Mouse (Mus musculus) thymus, postnatal 10 days (tissue): ENCODE measurements at regions not wholly inside any gene's neighbourhood (a gene's known extent, or its start where the extent isn't known, plus 50 kb on each side); places are given as distances from the start of the nearest gene placed in this dataset.

Experiments
- DNase-seq, 2 experiments: peaks; one replicate each; pipeline ENCODE4 v3.0.0; 2021; ENCODE audit warnings: low spot score in 2 of 2

- no peak for DNase-seq
Observed at GRCm38 (mm10) chr15:96772701-96773100, 73.2 kb upstream of the Slc38a2 start.

GRCm38 (mm10) chr15:96770786-96771185 lies 71.3 kb upstream of the Slc38a2 start:
- DNase-seq: no peak

GRCm38 (mm10) chr15:96770299-96770698 lies 70.8 kb upstream of the Slc38a2 start:
- DNase-seq: no peak

- no peak for DNase-seq
Observed at GRCm38 (mm10) chr15:96769751-96770150, 70.2 kb upstream of the Slc38a2 start.

GRCm38 (mm10) chr15:96768301-96768993 lies 68.9 kb upstream of the Slc38a2 start:
- no peak for DNase-seq

- DNase-seq: no peak
Observed at GRCm38 (mm10) chr15:96767188-96767587, 67.7 kb upstream of the Slc38a2 start.

GRCm38 (mm10) chr15:96766238-96766637 lies 66.7 kb upstream of the Slc38a2 start:
- no peak for DNase-seq

GRCm38 (mm10) chr15:96763611-96764010 lies 64.1 kb upstream of the Slc38a2 start:
- DNase-seq: no peak

- DNase-seq: no peak
Observed at GRCm38 (mm10) chr15:96759078-96759995, 59.8 kb upstream of the Slc38a2 start.

GRCm38 (mm10) chr15:96757446-96758198 lies 58.1 kb upstream of the Slc38a2 start:
- DNase-seq: peak; percentile 8 to 23

GRCm38 (mm10) chr15:96756456-96756855 lies 56.9 kb upstream of the Slc38a2 start:
- no peak for DNase-seq

- no peak for DNase-seq
Observed at GRCm38 (mm10) chr15:96755951-96756350, 56.4 kb upstream of the Slc38a2 start.

- DNase-seq: no peak
Observed at GRCm38 (mm10) chr15:96755322-96755942, 55.9 kb upstream of the Slc38a2 start.

- DNase-seq: no peak
Observed at GRCm38 (mm10) chr15:96754079-96754478, 54.5 kb upstream of the Slc38a2 start.

- DNase-seq: no peak
Observed at GRCm38 (mm10) chr15:96752719-96753118, 53.2 kb upstream of the Slc38a2 start.

- DNase-seq: no peak
Observed at GRCm38 (mm10) chr15:96752062-96752358, 52.5 kb upstream of the Slc38a2 start.

- no peak for DNase-seq
Observed at GRCm38 (mm10) chr15:96751243-96752061, 51.9 kb upstream of the Slc38a2 start.

GRCm38 (mm10) chr15:96749534-96750256 lies 50.2 kb upstream of the Slc38a2 start:
- no peak for DNase-seq
